Mouse (Mus musculus): Measurements from ENCODE around the gene Elavl1. TPM values are rescaled to one million over a fixed set of nuclear protein-coding genes. Genes with fewer than 3 reads are reported as not detected.
A peak's percentile ranks its signal among the peaks of the same experiment; 100 is the strongest.
"Not testable (repeated sequence)": the region's sequence is repeated elsewhere in the genome, so short reads cannot be mapped to it uniquely, and the experiment has no call there.

Elavl1 gene
- total RNA-seq, 2 experiments from 2014 or later, result 70.1 to 76.5 TPM

GRCm38 (mm10) chr8:4259125-4259804 lies 65.9 kb downstream of the Elavl1 start, which contains the start of gene Ctxn1:
Gene Ctxn1, minus strand, starts transcription at chr8:4259274.
- peak; percentile 82 to 92 for DNase-seq (ENCODE audit: low spot score in 2 of 2)

DNA sequence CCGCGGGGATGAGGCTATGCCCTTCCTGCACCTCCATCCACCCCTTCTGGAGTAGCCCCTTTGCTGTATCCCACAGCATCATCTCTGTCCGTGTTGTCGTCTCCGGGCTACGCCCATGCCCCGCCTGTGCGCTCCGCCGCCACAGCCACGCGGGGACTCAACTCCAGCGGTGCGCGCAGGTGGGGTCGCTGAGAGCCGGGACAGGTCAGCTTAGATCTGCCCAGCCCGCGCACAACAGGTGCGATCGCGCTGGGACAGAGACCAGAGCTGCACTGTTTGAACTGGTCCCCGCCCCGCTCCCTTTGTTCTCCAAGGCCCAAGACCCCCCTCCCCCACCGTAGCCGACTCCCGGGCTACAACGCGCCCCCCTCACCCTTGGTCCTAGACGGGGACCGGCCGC lies 66.5 kb downstream of the Elavl1 start:
- no peak for DNase-seq (ENCODE audit: low spot score in 2 of 2)

GRCm38 (mm10) chr8:4258233-4258632 lies 67.0 kb downstream of the Elavl1 start:
- DNase-seq (ENCODE audit: low spot score in 2 of 2), result peak; percentile 63 to 81

GRCm38 (mm10) chr8:4257350-4257749 lies 67.9 kb downstream of the Elavl1 start:
- DNase-seq (ENCODE audit: low spot score in 2 of 2), result no peak

- DNase-seq (ENCODE audit: low spot score in 2 of 2), result no peak
These were observed 68.3 kb downstream of the Elavl1 start for GRCm38 (mm10) chr8:4256911-4257310.

GRCm38 (mm10) chr8:4255471-4255870 lies 69.7 kb downstream of the Elavl1 start:
- not testable (repeated sequence) for DNase-seq (ENCODE audit: low spot score in 2 of 2)

GRCm38 (mm10) chr8:4254001-4254400 lies 71.2 kb downstream of the Elavl1 start:
- DNase-seq (ENCODE audit: low spot score in 2 of 2), result peak in 1 of 2 experiments; percentile 50

GRCm38 (mm10) chr8:4252934-4253841 lies 72.0 kb downstream of the Elavl1 start, which contains the start of gene Snapc2:
Gene Snapc2, plus strand, starts transcription at chr8:4253080.
- peak; percentile 91 to 98 for DNase-seq (ENCODE audit: low spot score in 2 of 2)

DNA sequence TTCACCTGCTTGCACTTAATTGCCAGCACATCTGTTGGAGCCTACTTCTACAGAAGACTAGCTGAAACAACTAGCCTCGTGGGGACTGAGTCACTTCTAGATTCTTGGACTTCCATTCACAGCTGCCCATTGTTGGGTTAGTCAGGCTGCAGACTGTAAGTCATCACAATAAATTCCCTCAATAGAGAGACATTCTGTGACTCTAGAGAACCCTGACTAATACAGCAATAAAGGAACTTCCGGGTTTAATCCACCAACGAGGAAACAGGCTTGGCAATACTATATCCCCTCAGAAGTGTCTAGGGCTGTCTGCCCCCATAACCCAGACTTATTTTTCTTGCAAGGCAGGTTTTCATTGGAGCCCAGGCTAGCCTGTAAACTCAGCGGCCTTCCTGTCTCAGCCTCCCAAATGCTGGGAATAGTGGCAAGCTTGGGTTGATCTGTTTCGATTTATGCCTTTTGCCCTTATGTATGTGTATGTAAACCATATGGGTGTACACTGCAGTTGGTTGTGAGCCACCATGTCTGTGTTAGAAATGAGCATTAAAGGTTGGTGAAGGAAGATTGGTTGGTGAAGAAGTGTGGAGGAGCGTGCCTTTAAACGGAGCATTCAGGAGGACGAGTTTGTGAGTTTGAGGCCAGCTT lies 73.0 kb downstream of the Elavl1 start:
- no peak for DNase-seq (ENCODE audit: low spot score in 2 of 2)

- peak; percentile 81 to 85 for DNase-seq (ENCODE audit: low spot score in 2 of 2)
These were observed 74.8 kb downstream of the Elavl1 start for GRCm38 (mm10) chr8:4250306-4250970.

- DNase-seq (ENCODE audit: low spot score in 2 of 2), result peak; percentile 61 to 67
These were observed 76.0 kb downstream of the Elavl1 start for GRCm38 (mm10) chr8:4249213-4249612.

- DNase-seq (ENCODE audit: low spot score in 2 of 2), result no peak
These were observed 77.2 kb downstream of the Elavl1 start, which contains the start of gene Tgfbr3l for GRCm38 (mm10) chr8:4247951-4248540. Gene Tgfbr3l, plus strand, starts transcription at chr8:4248214.

GRCm38 (mm10) chr8:4247241-4247640 lies 78.0 kb downstream of the Elavl1 start:
- DNase-seq (ENCODE audit: low spot score in 2 of 2), result no peak

DNA sequence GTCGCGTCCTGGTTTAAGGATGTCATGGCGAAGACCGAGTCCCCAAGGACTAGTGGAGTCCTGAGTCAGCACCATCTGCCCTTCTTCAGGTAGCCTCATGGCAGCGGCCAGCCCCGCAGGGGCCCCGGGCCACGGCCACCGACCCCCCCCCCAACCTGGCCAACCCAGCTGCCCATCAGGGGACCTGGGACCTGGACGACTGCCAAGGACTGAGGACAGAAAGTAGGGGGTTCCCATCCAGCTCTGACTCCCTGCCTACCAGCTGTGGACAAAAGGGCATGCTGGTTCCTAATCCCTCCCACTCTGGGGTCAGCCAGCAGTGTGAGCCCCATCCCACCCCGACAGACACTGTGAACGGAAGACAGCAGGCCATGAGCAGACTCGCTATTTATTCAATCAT lies 79.5 kb downstream of the Elavl1 start:
- DNase-seq (ENCODE audit: low spot score in 2 of 2), result no peak

GRCm38 (mm10) chr8:4245061-4245460 lies 80.2 kb downstream of the Elavl1 start:
- no peak for DNase-seq (ENCODE audit: low spot score in 2 of 2)

DNA sequence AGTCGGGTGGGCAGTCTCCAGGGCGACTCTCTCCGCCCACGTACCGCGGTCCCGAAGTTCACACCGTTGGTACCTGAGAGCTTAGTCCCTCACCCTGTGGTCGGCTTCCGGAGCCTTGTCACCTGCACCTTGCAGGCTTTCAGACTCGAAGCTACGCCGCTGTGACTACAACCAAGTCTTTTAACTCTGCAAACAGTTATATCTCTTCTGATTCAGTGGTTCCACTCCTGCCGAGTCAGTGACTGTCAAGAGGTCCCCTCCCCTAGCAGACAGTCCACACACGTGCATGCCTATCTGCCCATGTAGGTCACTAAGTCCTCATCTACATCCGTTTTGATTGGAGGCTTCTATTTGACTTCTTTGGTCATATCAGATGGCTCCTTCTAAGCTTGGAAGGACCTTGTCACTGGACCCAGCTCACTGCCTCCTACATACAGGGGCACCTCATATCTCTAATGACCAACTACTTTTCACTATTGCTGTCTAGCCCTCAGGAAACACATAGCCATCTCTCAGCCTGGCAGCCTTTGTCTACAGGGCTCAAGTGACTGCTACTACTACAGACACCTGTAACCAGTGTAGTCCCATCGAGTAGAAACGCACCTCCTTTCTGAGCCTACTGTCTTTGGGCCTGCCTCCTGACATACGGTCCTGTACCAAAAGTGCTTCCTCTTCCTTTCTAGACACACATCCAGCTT lies 85.9 kb downstream of the Elavl1 start:
- no peak for DNase-seq (ENCODE audit: low spot score in 2 of 2)

DNA sequence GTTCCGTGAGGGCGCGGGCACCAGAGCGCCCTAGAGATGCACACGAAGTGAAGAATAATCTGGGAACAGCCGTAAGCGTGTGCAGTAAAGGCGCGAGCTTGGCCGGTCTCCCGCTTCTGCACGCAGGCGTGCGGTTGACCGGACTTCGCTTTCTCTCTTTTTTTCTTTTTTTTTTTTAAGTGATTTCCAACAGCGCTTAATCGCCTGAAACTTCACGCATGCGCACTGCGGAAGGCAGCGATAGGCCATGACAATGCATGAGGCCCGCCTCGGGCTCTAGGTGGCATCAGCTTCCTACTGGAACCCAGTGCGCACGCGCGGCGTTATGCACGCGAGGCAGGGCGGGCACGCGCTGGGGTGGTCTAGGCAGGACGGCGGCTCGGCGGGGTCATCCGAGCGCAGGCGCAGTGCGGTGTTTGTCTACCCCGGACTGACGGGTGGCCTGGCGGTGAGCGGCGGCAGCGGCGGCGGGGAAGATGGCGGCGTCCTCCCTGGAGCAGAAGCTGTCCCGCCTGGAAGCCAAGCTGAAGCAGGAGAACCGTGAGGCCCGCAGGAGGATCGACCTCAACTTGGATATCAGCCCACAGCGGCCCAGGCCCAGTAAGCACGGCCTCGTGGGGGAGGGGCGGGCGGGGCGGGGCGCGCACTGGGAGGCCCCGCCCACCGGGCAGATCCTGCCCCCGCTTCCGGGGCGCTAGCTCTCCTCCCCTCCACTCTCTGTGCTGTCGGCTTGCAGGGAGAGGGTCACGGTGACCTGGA lies 86.6 kb downstream of the Elavl1 start, which contains the start of the genes Map2k7 and Gm49320:
Gene Map2k7 (plus strand): TSS at position 307 of the 759 bp plus-strand sequence.
Gene Gm49320 (plus strand): TSS at position 432 of the 759 bp plus-strand sequence.
- peak; percentile 100 for DNase-seq (ENCODE audit: low spot score in 2 of 2)

DNA sequence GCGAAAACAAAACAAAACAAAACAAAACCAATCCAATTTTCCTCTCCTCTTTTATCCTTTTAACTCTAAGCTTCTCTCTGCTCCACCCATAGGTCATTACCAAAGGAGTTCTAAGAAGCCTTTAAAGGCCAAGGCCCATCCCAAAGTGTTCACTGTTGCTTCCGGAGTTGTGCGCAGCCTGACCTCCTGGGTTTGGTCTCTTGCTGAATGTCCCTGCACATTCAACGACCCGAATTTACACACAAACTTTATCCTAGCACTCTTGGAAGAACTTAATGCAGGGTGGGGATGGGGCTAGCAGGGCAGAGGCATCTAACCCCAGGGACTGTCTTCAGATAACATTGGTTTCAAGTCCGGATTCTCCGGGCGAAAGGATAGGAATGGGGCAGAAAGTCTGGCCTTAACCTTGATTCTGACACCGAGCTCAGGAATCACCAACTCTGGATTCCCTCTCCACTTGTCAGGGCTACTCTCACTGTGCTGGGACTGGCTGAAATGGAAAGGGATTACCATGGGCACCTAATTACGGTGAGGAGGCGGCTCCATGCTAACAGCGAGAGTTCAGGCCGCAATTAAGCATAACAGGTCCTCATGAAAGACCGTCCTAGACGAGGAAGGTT lies 87.3 kb downstream of the Elavl1 start:
- peak in 1 of 2 experiments; percentile 24 for DNase-seq (ENCODE audit: low spot score in 2 of 2)
